Mouse (Mus musculus): ENCODE measurements around the gene Dnaic2. TPM values are rescaled to one million over a fixed set of nuclear protein-coding genes. Genes with fewer than 3 reads are reported as not detected.

Gene Dnaic2
- total RNA-seq (2015) (not detected in 2 replicates), total RNA-seq (2017) (not detected in 2 replicates)

GRCm38 (mm10) chr11:114726965-114727825 is at the start of gene Dnaic2:
Gene Dnaic2, plus strand, starts transcription at chr11:114727408.
- peak; percentile 58 for ATAC-seq (replicated peaks; ENCODE audit: poor library complexity)

- ATAC-seq (replicated peaks; ENCODE audit: poor library complexity) = no peak
Measured at GRCm38 (mm10) chr11:114679582-114679981, 47.6 kb upstream of the Dnaic2 start.

- no peak for ATAC-seq (replicated peaks; ENCODE audit: poor library complexity)
Measured at GRCm38 (mm10) chr11:114680291-114680690, 46.9 kb upstream of the Dnaic2 start.

GRCm38 (mm10) chr11:114681054-114681453 is 46.2 kb upstream of the Dnaic2 start:
- no peak for ATAC-seq (replicated peaks; ENCODE audit: poor library complexity)

- ATAC-seq (replicated peaks; ENCODE audit: poor library complexity) = no peak
Measured at GRCm38 (mm10) chr11:114682321-114682900, 44.8 kb upstream of the Dnaic2 start.

GRCm38 (mm10) chr11:114683029-114683721 is 44.0 kb upstream of the Dnaic2 start:
- ATAC-seq (replicated peaks; ENCODE audit: poor library complexity) = no peak

GRCm38 (mm10) chr11:114683722-114684621 is 43.2 kb upstream of the Dnaic2 start:
- ATAC-seq (replicated peaks; ENCODE audit: poor library complexity) = peak; percentile 56

- no peak; the same call in 1 of the 2 replicates for ATAC-seq (replicated peaks; ENCODE audit: poor library complexity)
Measured at GRCm38 (mm10) chr11:114684627-114685373, 42.4 kb upstream of the Dnaic2 start.

GRCm38 (mm10) chr11:114685526-114686040 is 41.6 kb upstream of the Dnaic2 start:
- ATAC-seq (replicated peaks; ENCODE audit: poor library complexity) = no peak

GRCm38 (mm10) chr11:114686221-114686959 is 40.8 kb upstream of the Dnaic2 start:
- ATAC-seq (replicated peaks; ENCODE audit: poor library complexity) = no peak

GRCm38 (mm10) chr11:114687574-114688188 is 39.5 kb upstream of the Dnaic2 start:
- ATAC-seq (replicated peaks; ENCODE audit: poor library complexity) = no peak

- no peak for ATAC-seq (replicated peaks; ENCODE audit: poor library complexity)
Measured at GRCm38 (mm10) chr11:114688729-114689128, 38.5 kb upstream of the Dnaic2 start.

GRCm38 (mm10) chr11:114690192-114690591 is 37.0 kb upstream of the Dnaic2 start:
- no peak for ATAC-seq (replicated peaks; ENCODE audit: poor library complexity)

- ATAC-seq (replicated peaks; ENCODE audit: poor library complexity) = no peak
Measured at GRCm38 (mm10) chr11:114691454-114692182, 35.6 kb upstream of the Dnaic2 start.

GRCm38 (mm10) chr11:114692601-114693000 is 34.6 kb upstream of the Dnaic2 start:
- no peak for ATAC-seq (replicated peaks; ENCODE audit: poor library complexity)

- ATAC-seq (replicated peaks; ENCODE audit: poor library complexity) = no peak
Measured at GRCm38 (mm10) chr11:114693456-114693855, 33.8 kb upstream of the Dnaic2 start.

- ATAC-seq (replicated peaks; ENCODE audit: poor library complexity) = no peak
Measured at GRCm38 (mm10) chr11:114694451-114694850, 32.8 kb upstream of the Dnaic2 start.

GRCm38 (mm10) chr11:114698496-114698895 is 28.7 kb upstream of the Dnaic2 start:
- no peak for ATAC-seq (replicated peaks; ENCODE audit: poor library complexity)
